Mouse (Mus musculus) layer of hippocampus, adult 11-12 months (tissue): Measurements from ENCODE around the gene Pced1b.

Experiments
- DNase-seq: peaks from one replicate; pipeline ENCODE4 v3.0.0; 2022; ENCODE audit warnings: low spot score

Pced1b gene

DNA sequence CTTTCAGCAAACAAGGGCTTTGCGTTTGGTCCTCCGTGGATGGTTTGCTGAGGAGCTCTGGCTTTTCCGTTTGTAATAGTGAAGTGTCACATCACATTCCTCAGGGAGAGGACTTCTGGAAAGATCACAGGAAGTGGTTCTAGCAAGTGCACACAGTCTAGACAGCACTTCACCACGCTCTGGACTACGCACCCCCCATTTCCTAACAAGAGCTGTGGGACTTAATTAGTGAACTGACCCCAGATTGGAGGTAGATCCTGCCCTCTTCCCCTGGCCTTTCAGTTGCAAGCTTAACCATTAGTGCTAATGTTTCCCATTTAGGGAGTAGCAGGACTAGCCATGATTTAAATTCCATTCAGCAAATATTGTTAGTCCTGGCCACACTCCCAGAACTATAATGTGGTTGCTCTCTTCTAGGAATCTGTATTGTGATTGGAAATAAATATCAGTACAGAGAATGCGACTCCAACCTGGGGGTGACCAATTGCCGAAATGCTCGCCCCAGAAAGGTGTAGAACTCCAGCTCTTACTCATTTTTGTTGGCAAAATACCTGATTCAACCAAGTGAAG is 10.4 kb downstream of the Pced1b start:
- DNase-seq: no peak

DNA sequence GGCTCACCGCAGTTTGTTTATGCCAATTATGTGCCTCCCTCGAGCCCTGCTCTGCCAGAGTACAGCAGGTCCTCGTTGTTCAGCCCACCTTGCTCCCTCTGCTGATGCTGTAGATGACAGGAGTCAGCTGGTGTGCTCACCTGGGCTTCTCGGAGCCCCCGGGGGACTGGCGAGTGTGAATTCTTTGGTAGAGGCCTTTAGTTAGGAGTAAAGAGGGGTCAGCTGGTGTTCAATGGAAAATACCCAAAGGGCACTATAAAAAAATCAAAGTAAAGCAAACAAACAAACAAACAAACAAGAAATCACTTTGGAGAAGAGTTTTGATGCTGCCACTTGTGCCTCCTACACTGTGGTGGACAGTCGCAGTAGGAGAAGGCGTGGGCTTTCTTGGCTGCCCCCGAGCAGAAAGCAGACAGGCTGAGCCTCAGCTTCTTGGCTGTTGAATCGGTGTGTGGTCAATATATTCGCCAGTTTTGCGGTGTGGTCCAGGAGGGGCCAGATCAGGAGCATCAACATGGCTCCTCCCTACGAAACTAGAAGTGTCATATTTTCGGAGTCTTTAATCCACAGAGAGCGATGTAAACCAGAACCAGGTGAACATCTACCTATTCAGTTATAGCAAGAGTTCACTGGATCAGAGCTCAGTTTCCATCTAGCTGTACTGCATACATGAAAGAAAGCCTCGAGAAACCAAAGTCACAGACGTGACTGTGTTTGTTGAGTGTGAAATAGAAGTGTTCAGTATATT is 11.8 kb downstream of the Pced1b start:
- DNase-seq: no peak

DNA sequence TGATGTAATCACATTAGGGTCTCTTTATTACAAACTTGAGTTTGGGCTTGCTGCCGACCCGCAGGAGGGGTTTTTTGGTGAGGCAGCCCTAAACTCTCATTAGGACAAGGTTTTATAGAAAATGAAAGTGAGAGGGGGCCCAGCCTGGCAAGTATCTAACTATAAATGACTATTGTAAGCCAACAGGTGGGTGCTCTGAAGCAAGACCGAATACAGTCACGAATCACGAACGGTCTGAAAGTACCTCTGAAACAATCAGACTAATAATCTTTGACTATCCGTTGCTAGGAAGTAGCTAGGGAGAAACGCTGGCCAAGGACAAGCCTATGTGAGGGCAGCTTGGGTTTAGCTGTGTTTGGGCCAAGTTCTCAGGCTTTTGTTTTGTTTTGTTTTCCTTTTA is 12.4 kb downstream of the Pced1b start:
- no peak for DNase-seq

DNA sequence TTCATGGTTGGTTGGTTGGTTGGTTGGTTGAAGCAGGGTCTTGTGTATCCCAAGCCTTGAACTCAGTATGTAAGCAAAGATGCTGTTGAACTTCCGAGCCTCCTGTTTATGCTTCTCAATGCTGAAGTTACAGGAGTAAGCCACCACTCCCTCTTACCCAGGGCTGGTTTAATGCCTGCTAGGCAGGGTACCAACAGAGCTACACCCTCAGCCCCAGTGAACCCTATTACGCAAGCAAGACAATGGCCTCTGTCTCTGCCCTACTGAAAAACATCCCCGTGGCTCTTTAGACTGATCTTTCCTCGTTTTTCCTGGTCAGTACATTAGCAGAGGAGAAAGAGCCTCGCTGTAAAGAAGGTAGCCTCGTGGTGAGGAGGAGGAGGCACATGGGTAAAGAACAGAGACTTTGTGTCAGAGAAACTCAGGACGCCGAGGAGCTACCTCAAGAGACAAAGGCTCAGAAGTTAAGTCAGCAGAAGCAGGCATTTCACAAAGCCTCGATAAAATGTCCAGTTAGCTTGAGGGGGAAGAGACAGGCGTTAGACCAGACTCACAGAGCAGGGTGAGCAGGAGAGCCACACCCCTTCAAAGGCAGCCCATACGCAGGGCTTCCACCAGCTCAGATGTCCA is 13.2 kb downstream of the Pced1b start:
- no peak for DNase-seq

DNA sequence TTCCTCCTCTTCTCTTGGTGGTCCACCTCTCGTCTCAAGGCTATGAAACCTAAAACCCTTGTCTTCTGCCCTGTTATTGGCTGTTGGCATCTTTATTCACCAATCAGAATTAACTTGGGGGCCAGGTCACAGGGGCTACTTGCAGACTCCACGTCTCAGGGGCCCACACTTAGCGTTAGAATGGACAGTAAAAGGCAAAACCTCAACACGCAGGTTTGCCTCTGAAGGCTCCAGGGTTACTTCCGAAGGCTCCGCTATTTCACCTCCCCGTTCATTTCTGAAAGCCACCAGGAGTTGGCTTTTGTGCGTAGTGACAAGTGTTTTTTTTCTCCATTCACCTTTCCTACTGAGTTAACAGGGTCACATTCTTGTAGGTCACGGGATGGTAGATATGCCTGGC is 15.3 kb downstream of the Pced1b start:
- DNase-seq: no peak

DNA sequence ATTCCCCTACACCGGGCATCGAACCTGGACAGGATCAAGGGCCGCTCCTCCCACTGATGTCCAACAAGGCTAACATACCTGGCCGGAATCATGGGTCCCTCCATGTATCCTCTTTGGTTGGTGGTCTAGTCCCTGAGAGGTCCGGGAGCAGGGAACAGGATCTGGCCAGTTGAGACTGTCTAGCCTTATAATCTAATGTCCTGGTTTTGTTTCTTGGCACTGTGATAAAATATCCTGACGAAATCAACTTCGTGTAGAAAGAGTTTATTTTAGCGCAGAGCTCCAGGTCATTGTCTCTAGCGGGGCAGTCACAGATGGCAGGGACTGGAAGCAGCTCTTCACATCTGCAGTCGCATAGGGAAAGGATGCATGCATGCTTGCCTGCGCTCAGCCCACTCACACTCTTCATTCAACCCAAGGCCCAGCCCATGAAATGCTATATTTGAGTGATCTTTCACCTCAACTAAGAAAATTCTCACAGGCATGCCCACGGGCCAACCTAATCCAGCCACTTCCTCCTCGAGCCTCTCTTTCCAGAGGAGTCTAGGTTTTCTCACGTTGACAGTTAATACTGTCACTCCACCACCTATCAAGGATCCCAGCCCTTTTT is 19.4 kb downstream of the Pced1b start:
- DNase-seq: no peak

DNA sequence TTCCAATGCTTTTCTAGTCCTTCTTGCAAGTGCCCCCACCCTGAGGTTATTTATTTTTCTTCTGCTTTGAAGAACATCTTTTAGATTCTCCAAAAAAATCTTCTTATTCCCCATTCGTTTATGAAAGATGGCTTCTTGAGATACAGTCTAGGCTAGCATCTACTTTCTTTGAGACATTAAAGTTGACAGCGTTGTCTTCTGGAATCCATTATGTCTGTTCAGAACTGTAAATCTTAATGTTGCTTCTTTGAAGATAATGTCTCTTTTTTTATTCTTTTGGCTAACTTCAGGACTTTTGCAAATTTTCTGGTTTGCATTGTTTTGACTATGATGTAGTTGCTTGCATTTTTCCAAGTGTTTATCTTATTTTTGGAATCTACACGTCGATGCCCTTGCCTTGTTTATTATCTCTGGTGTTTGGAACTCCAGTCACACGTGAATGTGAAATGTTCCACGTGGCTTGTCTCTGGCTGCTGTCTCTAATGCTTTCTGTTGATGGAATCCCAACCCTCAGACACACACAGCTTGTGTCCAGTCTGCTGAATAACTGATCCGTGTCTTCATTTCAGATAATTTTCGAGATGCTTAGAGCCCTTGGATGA is 20.3 kb downstream of the Pced1b start:
- DNase-seq: no peak

DNA sequence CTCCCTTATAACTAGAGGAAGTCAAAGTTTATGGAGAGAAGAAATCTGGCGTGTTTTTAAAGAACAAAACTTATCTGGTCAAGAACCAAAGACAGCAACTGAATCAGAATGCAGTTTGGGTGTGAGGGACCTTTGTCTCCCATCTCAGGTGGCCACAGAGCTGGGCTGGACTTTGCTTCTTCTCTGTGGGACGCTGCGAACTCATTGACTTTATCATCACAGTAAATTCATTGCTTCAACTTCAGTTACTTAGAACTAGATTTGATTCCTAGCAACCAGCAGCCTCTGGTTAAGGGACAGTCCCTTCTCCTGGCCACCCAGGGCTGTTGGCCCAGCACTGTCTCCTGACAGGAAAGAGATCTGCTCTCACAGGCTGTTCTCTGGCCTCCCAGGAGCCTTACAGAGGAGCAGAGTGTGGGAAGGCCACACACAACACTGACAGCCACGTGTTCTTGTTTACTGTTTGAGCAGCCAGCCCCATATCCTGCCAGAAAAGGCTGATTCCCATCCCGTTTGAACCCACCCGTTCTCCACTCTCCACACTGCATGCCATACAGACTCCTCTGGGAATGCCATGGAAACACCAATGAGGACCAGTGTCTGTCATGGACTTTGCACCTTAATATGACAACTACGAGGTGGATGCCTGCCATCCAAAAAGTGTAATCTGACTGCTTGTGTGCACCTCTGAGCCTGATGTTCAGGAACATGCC is 25.2 kb downstream of the Pced1b start:
- DNase-seq: no peak

DNA sequence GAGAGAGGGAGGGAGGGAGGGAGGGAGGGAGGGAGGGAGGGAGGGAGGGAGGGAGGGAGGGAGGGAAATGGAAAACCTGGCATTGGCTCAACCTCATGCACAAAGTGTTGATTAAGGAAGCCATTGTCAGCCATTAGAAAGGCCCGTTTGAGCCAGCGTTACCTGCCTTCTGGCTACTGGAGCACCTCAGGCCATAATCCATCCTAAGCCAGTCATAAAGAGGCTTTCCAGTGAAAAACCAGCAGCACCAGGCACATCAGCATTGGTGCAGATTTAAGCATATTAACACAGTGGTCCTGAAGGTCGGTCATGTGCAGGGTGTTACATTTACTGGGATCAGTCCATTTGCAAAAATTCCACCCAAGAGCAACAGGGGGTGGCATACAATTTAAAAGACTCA is 25.9 kb downstream of the Pced1b start:
- no peak for DNase-seq

DNA sequence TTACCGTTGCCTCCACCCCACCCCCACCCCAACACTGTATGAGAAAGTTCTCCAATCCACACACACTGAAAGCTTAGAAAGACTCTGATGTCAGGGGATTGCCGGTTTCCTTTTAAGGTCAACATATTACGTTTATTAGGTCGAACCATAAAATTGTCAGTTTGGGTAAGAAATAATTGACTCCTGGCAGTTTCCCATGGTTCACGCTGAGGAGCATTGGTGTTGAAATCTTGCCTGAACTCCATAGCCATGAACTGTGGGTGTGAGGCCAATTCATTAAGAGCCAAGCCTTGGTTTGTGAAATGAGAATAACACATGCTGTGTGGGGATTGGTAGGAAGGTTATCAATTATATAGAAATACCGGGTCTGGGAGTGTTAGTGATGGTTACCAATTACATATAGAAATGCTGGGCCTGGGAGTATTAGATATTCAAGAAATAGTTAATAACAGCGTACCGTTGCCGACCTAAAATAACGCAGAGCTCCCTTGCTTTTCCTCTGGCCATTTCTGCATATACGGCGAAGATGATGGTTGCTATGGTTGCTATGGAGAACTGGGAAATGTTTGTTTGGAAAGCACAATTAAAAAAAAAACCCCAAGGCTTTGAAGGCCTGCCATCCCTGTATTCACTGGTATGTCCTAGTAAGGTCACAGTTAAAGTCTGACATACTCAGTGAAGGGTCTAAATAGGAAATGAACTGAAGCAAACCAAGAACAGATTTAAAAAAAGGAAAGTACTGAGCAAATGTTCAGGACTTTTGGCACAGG is 28.9 kb downstream of the Pced1b start:
- no peak for DNase-seq

DNA sequence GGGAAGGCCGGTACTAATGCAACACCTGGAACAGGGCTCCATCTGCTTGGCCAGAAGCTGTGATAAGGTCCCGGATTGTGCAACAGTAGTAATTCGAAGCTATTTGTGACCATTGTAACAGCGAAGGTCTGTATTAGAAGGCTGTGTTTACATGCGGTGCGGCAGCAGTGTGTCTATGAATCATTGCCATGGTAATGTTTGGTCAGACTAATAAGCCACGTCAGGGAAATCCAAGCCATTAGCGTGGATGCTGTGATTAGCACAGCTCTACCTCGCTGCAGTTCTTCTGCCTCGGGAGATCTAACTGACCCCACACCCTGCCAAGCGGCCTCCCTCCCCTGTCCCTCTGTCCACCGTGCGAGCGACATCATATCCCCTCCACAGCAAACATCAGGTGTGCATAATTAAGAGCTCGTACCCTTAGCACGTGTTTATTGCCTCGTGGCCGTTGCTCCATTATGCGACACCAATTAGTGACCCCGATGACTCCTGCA is 29.8 kb downstream of the Pced1b start:
- DNase-seq: no peak

DNA sequence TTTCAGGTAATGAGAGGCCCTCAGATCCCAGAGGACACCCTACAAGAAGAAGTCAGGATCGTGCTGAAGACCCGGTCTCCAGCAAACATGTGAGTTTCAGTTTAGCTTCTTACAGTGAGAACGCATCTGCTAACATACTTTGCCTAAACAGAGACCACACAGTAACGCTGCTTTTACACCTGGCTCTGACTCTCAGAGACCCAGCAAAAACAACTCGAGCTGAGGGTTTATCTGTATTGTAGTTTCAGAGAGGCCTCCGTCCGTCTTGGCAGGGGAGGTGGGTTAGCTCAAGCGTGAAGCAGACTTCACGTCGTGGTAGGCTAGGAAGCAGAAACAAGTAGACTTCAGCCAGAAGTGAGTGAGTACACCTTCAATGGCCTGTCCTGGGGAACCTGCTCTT is 30.4 kb downstream of the Pced1b start:
- DNase-seq: no peak

DNA sequence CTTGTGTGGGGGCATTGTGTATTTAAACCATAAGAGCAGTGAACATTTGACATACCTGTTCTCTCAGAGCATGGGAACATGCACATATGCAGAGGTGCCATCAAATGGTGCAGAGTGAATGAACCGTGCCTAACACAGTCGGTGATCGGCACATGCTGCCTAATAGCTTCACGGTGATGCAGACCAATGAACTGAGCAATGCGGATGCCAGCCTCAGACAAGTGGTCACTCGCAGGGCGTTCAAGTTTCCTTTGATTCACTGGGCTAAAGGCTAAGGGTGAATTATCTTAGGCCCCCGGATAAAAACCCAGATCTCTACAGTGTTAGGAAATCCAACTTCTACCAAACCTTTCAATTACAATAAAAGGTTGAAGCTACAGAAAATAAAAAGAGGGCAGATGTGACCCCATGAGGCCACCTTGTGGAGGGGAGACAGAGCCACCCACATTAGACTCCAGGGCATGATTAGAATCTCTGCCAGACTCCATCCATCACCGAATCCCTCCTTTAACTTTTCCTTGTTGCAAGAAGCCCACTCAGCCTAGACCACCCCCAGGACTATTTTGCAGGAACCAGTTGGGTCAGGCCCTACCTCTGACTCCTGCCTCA is 31.5 kb downstream of the Pced1b start:
- DNase-seq: no peak

DNA sequence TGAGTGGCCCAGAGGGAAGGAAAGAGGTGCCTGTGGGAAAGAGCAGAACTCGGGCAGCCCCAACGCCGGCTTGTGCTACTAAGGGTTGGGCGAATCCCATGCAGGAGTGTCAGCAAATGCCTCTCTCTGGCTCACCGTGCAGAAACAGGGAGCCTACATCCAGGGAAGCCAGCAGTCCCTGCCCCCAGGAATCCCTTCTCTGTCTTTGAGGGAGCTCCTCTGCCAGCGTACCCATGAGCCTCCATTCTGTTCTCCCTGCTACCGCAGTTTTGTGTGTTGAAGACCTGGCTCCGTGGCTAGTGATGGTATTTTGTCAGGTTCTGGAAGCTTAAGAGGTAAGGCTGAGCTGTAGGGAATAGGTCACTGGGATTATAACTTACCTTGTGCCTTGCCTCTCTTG is 33.2 kb downstream of the Pced1b start:
- no peak for DNase-seq

DNA sequence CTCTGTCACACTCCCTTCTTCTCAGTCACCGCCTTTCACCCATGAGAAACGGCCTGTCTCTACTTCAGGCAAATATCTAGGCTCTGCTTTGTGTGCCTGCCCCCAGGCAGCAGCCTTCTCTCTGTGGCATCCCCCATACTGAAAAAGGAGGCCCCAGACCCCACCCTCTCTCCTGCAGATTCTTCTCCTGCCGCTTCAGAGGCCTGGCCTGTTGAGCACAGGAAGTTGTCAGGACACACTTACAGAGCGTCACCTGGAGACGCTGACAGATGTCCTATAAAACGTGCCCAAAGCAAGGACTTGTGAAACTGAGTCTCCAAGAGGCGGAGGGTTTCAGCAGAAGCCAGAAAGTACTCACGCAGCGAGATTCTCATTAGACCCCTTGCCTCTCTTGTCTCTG is 33.9 kb downstream of the Pced1b start:
- no peak for DNase-seq

DNA sequence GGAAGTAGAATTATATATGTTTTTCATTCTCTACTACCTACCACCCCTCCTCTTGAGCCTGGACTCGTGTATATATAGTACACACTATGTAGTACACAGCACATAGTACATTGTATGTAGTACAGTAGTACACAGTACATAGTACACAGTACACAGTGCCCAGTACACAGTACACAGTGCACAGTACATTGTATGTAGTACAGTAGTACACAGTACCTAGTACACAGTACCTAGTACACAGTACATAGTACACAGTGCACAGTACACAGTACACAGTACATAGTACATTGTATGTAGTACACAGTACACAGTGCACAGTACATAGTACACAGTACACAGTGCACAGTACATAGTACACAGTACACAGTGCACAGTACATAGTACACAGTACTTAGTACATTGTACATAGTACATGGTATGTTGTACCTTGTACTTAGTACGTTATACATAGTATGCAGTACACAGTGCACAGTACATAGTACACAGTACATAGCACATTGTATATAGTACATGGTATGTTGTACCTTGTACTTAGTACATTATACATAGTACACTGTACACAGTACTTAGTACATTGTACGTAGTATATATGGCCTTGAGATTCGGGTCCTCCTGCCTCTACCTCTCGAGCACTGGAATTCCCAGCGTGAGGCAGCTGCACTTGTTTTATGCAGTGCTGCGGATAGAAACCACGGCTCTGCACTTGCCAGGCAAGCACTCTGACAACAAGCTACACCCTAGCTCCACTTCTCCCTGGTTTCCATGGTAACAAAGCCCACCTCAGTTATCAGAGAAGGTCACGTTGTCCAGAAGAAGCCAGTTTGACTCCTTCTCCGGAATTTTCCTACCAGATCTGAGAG is 35.0 kb downstream of the Pced1b start:
- no peak for DNase-seq

DNA sequence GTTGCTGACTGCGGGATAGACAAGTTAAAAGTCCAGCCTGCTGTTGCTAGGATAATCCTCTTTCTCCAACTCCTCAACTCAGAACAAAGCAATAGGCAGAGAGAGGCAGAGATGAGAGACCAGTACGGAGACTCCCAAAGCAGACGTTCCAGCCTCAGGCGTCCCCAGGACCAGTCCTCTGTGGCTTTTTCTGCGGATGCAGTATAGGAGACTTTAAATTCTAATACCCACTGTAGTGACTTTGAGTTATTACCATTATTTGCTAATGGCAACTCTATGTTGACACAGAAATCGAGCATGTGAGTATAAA is 35.6 kb downstream of the Pced1b start:
- no peak for DNase-seq

DNA sequence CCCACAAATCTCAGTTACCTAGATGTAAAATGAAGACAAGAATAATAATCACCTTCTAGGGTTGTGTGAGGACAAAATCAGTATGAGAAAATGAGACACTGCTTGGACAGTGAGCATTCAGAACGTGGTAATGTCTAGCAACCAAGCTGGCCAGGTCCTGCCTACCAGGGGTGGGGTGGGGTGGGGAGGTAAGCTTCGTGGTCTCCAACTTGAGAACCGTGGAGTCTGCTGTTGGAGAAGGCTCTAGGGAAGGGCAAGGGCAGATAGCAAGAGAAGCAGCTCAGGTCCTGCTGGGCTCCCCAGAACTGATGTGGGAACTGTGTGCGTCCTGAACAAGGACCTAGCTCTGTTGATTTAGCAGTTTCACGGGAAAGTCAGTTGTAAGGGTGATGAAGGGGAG is 37.3 kb downstream of the Pced1b start:
- DNase-seq: no peak

DNA sequence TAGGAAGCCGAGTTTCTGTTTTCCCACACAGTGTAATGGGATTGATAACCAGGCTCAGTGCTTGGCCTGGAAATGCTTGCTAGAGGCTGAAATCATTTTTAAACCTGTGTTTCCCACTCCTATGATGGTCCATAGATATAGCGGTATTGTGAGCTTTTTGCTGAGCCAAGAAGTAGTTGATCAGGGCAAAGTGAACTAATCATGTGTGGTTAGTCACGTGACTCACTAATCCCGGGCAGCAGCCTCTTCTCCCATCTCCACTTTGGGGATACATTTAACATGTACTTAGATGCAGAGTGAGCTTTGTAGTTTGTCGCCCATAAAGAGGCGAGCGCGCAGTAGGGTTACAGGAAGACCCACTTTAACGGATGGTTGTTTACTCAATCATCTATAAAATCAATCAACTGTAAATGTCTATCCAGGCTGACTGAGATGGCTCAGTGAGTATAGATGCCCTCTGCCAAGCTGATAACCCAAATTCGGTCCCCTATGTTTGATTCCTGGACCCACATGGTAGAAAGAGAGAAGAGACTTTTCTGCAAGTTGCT is 38.8 kb downstream of the Pced1b start:
- DNase-seq: no peak

DNA sequence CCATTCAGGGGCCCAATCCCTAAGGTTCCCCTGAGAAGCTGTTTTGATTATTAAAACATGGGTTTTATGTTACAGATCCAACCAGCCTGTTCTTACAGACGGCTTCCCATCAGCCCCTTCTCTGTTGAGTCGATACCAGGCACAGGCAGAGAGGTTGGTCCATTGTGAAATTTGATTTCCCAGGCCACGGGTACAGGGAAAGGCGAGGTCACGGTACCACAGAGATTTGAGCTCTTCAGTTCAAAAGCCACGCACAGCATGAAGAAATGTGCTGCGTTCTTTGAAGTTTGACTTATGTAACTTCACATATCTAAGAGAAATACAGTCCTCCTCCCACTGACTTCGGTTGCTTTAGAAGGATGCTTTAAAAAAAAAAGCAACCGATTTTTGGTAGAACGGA is 39.8 kb downstream of the Pced1b start:
- DNase-seq: no peak
